Comparison of ENCODE assay signal across 24 mouse cellular contexts in the genomic region with DNA sequence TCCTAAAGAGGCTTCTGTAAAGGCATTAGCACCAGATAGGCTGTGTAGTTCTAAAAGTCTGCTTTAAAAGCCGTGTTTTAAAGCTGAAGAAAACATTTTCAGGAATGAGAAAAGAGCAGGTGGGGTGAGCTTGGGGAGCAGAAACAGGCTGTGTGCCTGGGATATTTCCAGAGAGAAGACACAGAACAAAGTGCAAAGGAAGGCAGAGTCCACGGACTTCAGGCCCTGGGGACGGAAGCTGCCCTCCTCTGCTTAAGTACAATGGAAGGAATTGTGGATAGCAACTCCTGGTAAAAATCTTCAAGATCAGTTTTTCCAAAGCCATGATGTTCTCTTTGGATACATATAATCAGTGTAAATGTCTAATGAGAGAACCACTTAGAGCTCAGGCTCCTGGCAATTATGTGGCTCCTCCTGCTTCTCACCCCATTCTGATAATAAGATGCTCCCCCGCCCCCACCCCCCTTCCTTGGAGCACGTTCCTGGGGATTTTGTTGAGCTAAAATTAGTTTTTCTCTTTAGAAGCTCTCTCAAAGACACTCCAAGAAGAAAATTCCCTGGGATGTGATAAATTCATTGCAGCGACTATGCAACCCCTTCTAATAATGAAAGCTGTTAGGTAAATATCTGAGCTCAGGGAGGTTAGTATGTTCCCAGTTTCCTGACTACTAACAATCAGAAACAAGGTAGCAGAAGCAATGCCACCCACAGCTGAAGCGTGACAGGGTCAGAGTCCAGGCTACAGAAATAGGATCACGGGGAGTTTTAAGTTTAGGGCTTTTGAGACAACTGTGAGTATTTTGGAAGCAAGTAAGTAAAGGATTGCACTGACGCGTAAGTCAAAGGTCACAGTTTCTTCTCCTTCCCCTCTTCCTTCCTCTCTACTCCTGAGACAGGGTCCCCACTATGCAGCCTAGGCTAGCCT. TPM values are rescaled to one million over a fixed set of nuclear protein-coding genes. Genes with fewer than 3 reads are reported as not detected.
DNase-seq lines count a peak whose midpoint lies in the region; ATAC-seq and TF ChIP-seq lines count a peak whose summit lies in the region.
"Had no signal": no experiment of that assay in that cellular context is flagged by ENCODE, and none has a peak within 500 bp of the region (broad histone marks: within the 10 kb centered on the region; RNA-seq: fewer than 3 reads in every experiment).

No protein-coding gene starts in this region.

- ATAC-seq in kidney, embryonic 14.5 days (ENCODE audit: low FRiP score, low TSS enrichment): no peak
- ATAC-seq in intestine, postnatal 0 days: 0 out of 2 replicates have a peak, but pooled peaks have one; percentile 67
- ATAC-seq in kidney, postnatal 0 days (replicated peaks; ENCODE audit: low FRiP score, low read depth): no peak
- ATAC-seq in hindbrain, embryonic 13.5 days (ENCODE audit: low FRiP score): no peak
- ATAC-seq: forebrain, embryonic 15.5 days had no signal

- TF ChIP-seq POLR2A in testis, adult 2 months (IDR thresholded peaks at IDR 0.05; ENCODE audit: control insufficient read depth, low read depth, low read length): no peak

- H3K27me3 ChIP-seq in kidney, embryonic 14.5 days (ENCODE audit: control insufficient read depth, insufficient read depth, low read length): no peaks in the 10 kb centered on the region
- H3K27me3 ChIP-seq in intestine, postnatal 0 days (replicated peaks; ENCODE audit: control insufficient read depth, insufficient read depth, low read length): no peaks in the 10 kb centered on the region
- no peaks in the 10 kb centered on the region for H3K27me3 ChIP-seq in kidney, postnatal 0 days (ENCODE audit: insufficient read depth, low read length)
- no peaks in the 10 kb centered on the region for H3K27me3 ChIP-seq in testis, adult 2 months (ENCODE audit: control insufficient read depth, insufficient read depth, low read length)
- H3K27me3 ChIP-seq in hindbrain, embryonic 13.5 days: no peaks in the 10 kb centered on the region
- H3K27me3 ChIP-seq: embryonic facial prominence, embryonic 13.5 days; forebrain, embryonic 15.5 days; liver, embryonic 13.5 days; neural tube, embryonic 12.5 days; stomach, embryonic 15.5 days had no signal

- H3K4me1 ChIP-seq in kidney, embryonic 14.5 days (ENCODE audit: control insufficient read depth, insufficient read depth, low read length): no peaks in the 10 kb centered on the region
- H3K4me1 ChIP-seq in intestine, postnatal 0 days (replicated peaks; ENCODE audit: control insufficient read depth, insufficient read depth, low read length): no peaks in the 10 kb centered on the region
- H3K4me1 ChIP-seq in kidney, postnatal 0 days (replicated peaks; ENCODE audit: insufficient read depth, low read length): no peaks in the 10 kb centered on the region
- H3K4me1 ChIP-seq in testis, adult 2 months (ENCODE audit: control insufficient read depth, insufficient read depth, low read length): no peaks in the 10 kb centered on the region
- H3K4me1 ChIP-seq in hindbrain, embryonic 13.5 days (replicated peaks): 0 out of 2 replicates have a peak, but pooled peaks cover 10% of the 10 kb centered on the region
- H3K4me1 ChIP-seq: liver, embryonic 13.5 days; neural tube, embryonic 12.5 days; stomach, embryonic 15.5 days had no signal

- H3K27ac ChIP-seq in kidney, embryonic 14.5 days (ENCODE audit: low read depth, low read length): no peak overlapping the region
- peak overlapping the region; percentile 54; the same call in 1 of the 2 replicates for H3K27ac ChIP-seq in intestine, postnatal 0 days (ENCODE audit: low read depth, low read length)
- H3K27ac ChIP-seq in kidney, postnatal 0 days: no peak overlapping the region
- H3K27ac ChIP-seq in testis, adult 2 months (ENCODE audit: control insufficient read depth, insufficient read depth, low read depth, low read length): peak overlapping the region; percentile 39
- H3K27ac ChIP-seq in hindbrain, embryonic 13.5 days: no peak overlapping the region
- H3K27ac ChIP-seq: embryonic facial prominence, embryonic 13.5 days; forebrain, embryonic 15.5 days; hindbrain, embryonic 14.5 days; liver, embryonic 13.5 days; neural tube, embryonic 12.5 days; stomach, embryonic 15.5 days had no signal

- WGBS in kidney, embryonic 14.5 days: 69% methylated on average over 10 of the region's 10 CpGs
- WGBS in intestine, postnatal 0 days: 61% methylated on average over 10 of the region's 10 CpGs
- WGBS in kidney, postnatal 0 days: 62% methylated on average over 10 of the region's 10 CpGs
- WGBS in hindbrain, embryonic 13.5 days: 72% methylated on average over 10 of the region's 10 CpGs

- no peaks in the 10 kb centered on the region for H3K9me3 ChIP-seq in kidney, embryonic 14.5 days (ENCODE audit: control insufficient read depth, low read length)
- H3K9me3 ChIP-seq in intestine, postnatal 0 days (ENCODE audit: control insufficient read depth): no peaks in the 10 kb centered on the region
- no peaks in the 10 kb centered on the region for H3K9me3 ChIP-seq in kidney, postnatal 0 days (replicated peaks; ENCODE audit: low read length)
- H3K9me3 ChIP-seq in hindbrain, embryonic 13.5 days: no peaks in the 10 kb centered on the region
- H3K9me3 ChIP-seq: embryonic facial prominence, embryonic 13.5 days; forebrain, embryonic 15.5 days; liver, embryonic 13.5 days; neural tube, embryonic 12.5 days; stomach, embryonic 15.5 days had no signal

- no peak for TF ChIP-seq CTCF in intestine, postnatal 0 days (IDR thresholded peaks at IDR 0.05; ENCODE audit: low read depth)
- no peak for TF ChIP-seq CTCF in kidney, postnatal 0 days (IDR thresholded peaks at IDR 0.05; ENCODE audit: low read depth)
- no peak for TF ChIP-seq CTCF in testis, adult 2 months (IDR thresholded peaks at IDR 0.05; ENCODE audit: control insufficient read depth, insufficient read depth, insufficient replicate concordance, low read depth, low read length)

- H3K36me3 ChIP-seq in kidney, embryonic 14.5 days (ENCODE audit: control insufficient read depth, insufficient read depth, low read length): no peaks in the 10 kb centered on the region
- H3K36me3 ChIP-seq in intestine, postnatal 0 days (ENCODE audit: control insufficient read depth, insufficient read depth): no peaks in the 10 kb centered on the region
- H3K36me3 ChIP-seq in kidney, postnatal 0 days (ENCODE audit: insufficient read depth, low read length): no peaks in the 10 kb centered on the region
- no peaks in the 10 kb centered on the region for H3K36me3 ChIP-seq in testis, adult 2 months (ENCODE audit: control insufficient read depth, insufficient read depth, low read length)
- no peaks in the 10 kb centered on the region for H3K36me3 ChIP-seq in hindbrain, embryonic 13.5 days
- H3K36me3 ChIP-seq: embryonic facial prominence, embryonic 13.5 days; forebrain, embryonic 15.5 days; liver, embryonic 13.5 days; neural tube, embryonic 12.5 days; stomach, embryonic 15.5 days had no signal

- H3K4me2 ChIP-seq in kidney, embryonic 14.5 days (replicated peaks; ENCODE audit: low read depth, low read length): no peak overlapping the region
- H3K4me2 ChIP-seq in intestine, postnatal 0 days (replicated peaks; ENCODE audit: low read depth): peak overlapping the region; percentile 17; the same call in 1 of the 2 replicates
- H3K4me2 ChIP-seq in kidney, postnatal 0 days (ENCODE audit: low read length): no peak overlapping the region
- no peak overlapping the region for H3K4me2 ChIP-seq in hindbrain, embryonic 13.5 days
- H3K4me2 ChIP-seq: embryonic facial prominence, embryonic 13.5 days; forebrain, embryonic 15.5 days; heart, embryonic 11.5 days; hindbrain, embryonic 14.5 days; liver, embryonic 13.5 days; midbrain, embryonic 11.5 days; neural tube, embryonic 12.5 days; stomach, embryonic 15.5 days had no signal

- no peak overlapping the region for H3K4me3 ChIP-seq in kidney, embryonic 14.5 days (ENCODE audit: low read length)
- no peak overlapping the region for H3K4me3 ChIP-seq in intestine, postnatal 0 days (ENCODE audit: low read depth, low read length)
- no peak overlapping the region for H3K4me3 ChIP-seq in kidney, postnatal 0 days (replicated peaks; ENCODE audit: low read depth, low read length)
- no peak overlapping the region for H3K4me3 ChIP-seq in testis, adult 2 months (ENCODE audit: control insufficient read depth, low read depth, low read length)
- no peak overlapping the region for H3K4me3 ChIP-seq in hindbrain, embryonic 13.5 days
- H3K4me3 ChIP-seq: embryonic facial prominence, embryonic 13.5 days; forebrain, embryonic 15.5 days; liver, embryonic 13.5 days; neural tube, embryonic 12.5 days; stomach, embryonic 15.5 days had no signal

- no peak overlapping the region for H3K9ac ChIP-seq in kidney, embryonic 14.5 days (ENCODE audit: low read depth, low read length)
- H3K9ac ChIP-seq in intestine, postnatal 0 days (ENCODE audit: low read depth, low read length): no peak overlapping the region
- H3K9ac ChIP-seq in kidney, postnatal 0 days (ENCODE audit: low read depth, low read length): no peak overlapping the region
- H3K9ac ChIP-seq in hindbrain, embryonic 13.5 days: no peak overlapping the region
- H3K9ac ChIP-seq: embryonic facial prominence, embryonic 13.5 days; forebrain, embryonic 15.5 days; hindbrain, embryonic 14.5 days; liver, embryonic 13.5 days; neural tube, embryonic 12.5 days; stomach, embryonic 15.5 days had no signal

- peak; percentile 55 for DNase-seq in kidney, adult 11 months
- DNase-seq in kidney, postnatal 0 days (ENCODE audit: low spot score): peak; percentile 17
- no peak for DNase-seq in T-cell, adult 2 months (ENCODE audit: low spot score)
- no peak for DNase-seq in left cerebral cortex, adult 18-20 months (ENCODE audit: low spot score in 2 of 2)
- DNase-seq: cerebellum, postnatal 14 days; heart, postnatal 14 days; liver, embryonic 13.5 days had no signal

RNA-seq across cellular contexts. Expression of a gene that starts 40.3 kb away (rescaled TPM):
- 314 and 409 TPM in 2 replicates for polyA plus RNA-seq in kidney, embryonic 14.5 days (2014; fragmentation: Nextera tagmentation; extraction: Ambion mirVana)
- polyA plus RNA-seq in intestine, postnatal 0 days (2015; fragmentation: Nextera tagmentation; extraction: Ambion mirVana): 200 and 221 TPM in 2 replicates
- polyA plus RNA-seq in kidney, postnatal 0 days (2015; fragmentation: Nextera tagmentation; extraction: Ambion mirVana): 334 and 356 TPM in 2 replicates
- polyA plus RNA-seq in testis, adult 2 months (2012; rRNA removed): 172 and 177 TPM in 2 replicates
- 100 to 1,000 TPM; 230 to 249 TPM for total RNA-seq in left cerebral cortex, adult 18-20 months (2021)
- polyA plus RNA-seq in hindbrain, embryonic 13.5 days (2015; fragmentation: Nextera tagmentation; extraction: Ambion mirVana): 142 and 150 TPM in 2 replicates

RNA-seq across cellular contexts. Expression of a gene that starts 57.9 kb away (rescaled TPM):
- not detected in 2 replicates for polyA plus RNA-seq in kidney, embryonic 14.5 days (2014; fragmentation: Nextera tagmentation; extraction: Ambion mirVana)
- not detected in 2 replicates for polyA plus RNA-seq in intestine, postnatal 0 days (2015; fragmentation: Nextera tagmentation; extraction: Ambion mirVana)
- polyA plus RNA-seq in kidney, postnatal 0 days (2015; fragmentation: Nextera tagmentation; extraction: Ambion mirVana): 0.21 TPM in 1 of 2 replicates, not detected in the other
- polyA plus RNA-seq in testis, adult 2 months (2012; rRNA removed): 171 and 184 TPM in 2 replicates
- total RNA-seq in left cerebral cortex, adult 18-20 months (2021): 10 to 100 TPM; 23.8 to 26.8 TPM
- polyA plus RNA-seq in hindbrain, embryonic 13.5 days (2015; fragmentation: Nextera tagmentation; extraction: Ambion mirVana): 0.88 and 0.93 TPM in 2 replicates
- total RNA-seq: adrenal gland, adult 18-20 months; gastrocnemius, adult 18-20 months; monocyte, adult 5-6 weeks had no signal
- polyA plus RNA-seq: C2C12; embryonic facial prominence, embryonic 13.5 days; intestine, embryonic 14.5 days; liver, embryonic 13.5 days; spleen, adult 2 months; stomach, embryonic 15.5 days had no signal

Comparison
In these comparisons a context has a peak if more than half of its experiments do, and no peak if none do; other contexts are left out.
1. DNase-seq: peak in kidney, adult 11 months (single experiment) and kidney, postnatal 0 days (single experiment); none in T-cell, adult 2 months (single experiment) and left cerebral cortex, adult 18-20 months (0 of 2).
2. H3K27ac ChIP-seq: peak in intestine, postnatal 0 days (single experiment) and testis, adult 2 months (single experiment); none in kidney, embryonic 14.5 days (single experiment), kidney, postnatal 0 days (single experiment) and hindbrain, embryonic 13.5 days (single experiment).
3. RNA of a gene that starts 57.9 kb away (polyA plus RNA-seq): 171 to 184 TPM in testis, adult 2 months; 0.88 to 0.93 TPM in hindbrain, embryonic 13.5 days, 0.21 TPM in kidney, postnatal 0 days, not detected in kidney, embryonic 14.5 days and not detected in intestine, postnatal 0 days; every median in the first group is over 10 times any median in the second.